Mouse (Mus musculus) E14TG2a.4 (cell line): ENCODE measurements at regions not wholly inside any gene's neighbourhood (a gene's known extent, or its start where the extent isn't known, plus 50 kb on each side); places are given as distances from the start of the nearest gene placed in this dataset.

ENCODE experiments used
- H3K27me3 ChIP-seq: 2 replicates; pipeline ENCODE4 v1.6.1; 2014; ENCODE audit warnings: low read length, control low read depth; ENCODE audit not compliant: insufficient read depth
- H3K36me3 ChIP-seq: 2 replicates; pipeline ENCODE4 v1.6.1; 2014; ENCODE audit warnings: low read length, control low read depth; ENCODE audit not compliant: insufficient read depth
- H3K4me1 ChIP-seq: replicated peaks from 2 replicates; pipeline ENCODE4 v1.6.1; 2014; ENCODE audit warnings: low read depth, low read length, control low read depth
- H3K4me3 ChIP-seq: replicated peaks from 2 replicates; pipeline ENCODE4 v1.5.1; 2014; ENCODE audit warnings: mild to moderate bottlenecking, low read length
- H3K9me3 ChIP-seq: 2 replicates; pipeline ENCODE4 v1.6.1; 2014; ENCODE audit warnings: low read length, control low read depth
- CTCF ChIP-seq: conservative IDR thresholded peaks from 2 replicates; pipeline ENCODE4 v1.5.1; 2014; ENCODE audit warnings: low read length
- NANOG ChIP-seq: IDR thresholded peaks from 2 replicates; pipeline ENCODE4 v1.6.1; 2014; ENCODE audit warnings: borderline replicate concordance, low read length, mixed read lengths
- POU5F1 ChIP-seq: IDR thresholded peaks from 2 replicates; pipeline ENCODE4 v1.6.1; 2014; ENCODE audit warnings: low read length, borderline replicate concordance

- Histone ChIP-seq H3K9me3 (peaks cover 3% of the 10 kb centered on the region; the same call in 1 of the 2 replicates), H3K36me3 (no peaks in the 10 kb centered on the region), H3K27me3 (no peaks in the 10 kb centered on the region), H3K4me1 (no peaks in the 10 kb centered on the region), H3K4me3 (no peak overlapping the region)
- TF ChIP-seq POU5F1: no peak
- TF ChIP-seq NANOG: no peak
- no peak for TF ChIP-seq CTCF
These were observed 661.7 kb upstream of the Lrrn3 start for GRCm38 (mm10) chr12:42147971-42148370.

- TF ChIP-seq CTCF (no peak), NANOG (no peak), POU5F1 (no peak)
- H3K4me3 ChIP-seq: no peak overlapping the region
- H3K27me3 ChIP-seq: no peaks in the 10 kb centered on the region
- H3K9me3 ChIP-seq: peaks cover 57% of the 10 kb centered on the region
- no peaks in the 10 kb centered on the region; the same call in 1 of the 2 replicates for H3K36me3 ChIP-seq
- no peaks in the 10 kb centered on the region for H3K4me1 ChIP-seq
These were observed 652.6 kb upstream of the Lrrn3 start for GRCm38 (mm10) chr12:42138694-42139442.

- peaks cover 57% of the 10 kb centered on the region for H3K9me3 ChIP-seq
- H3K4me3 ChIP-seq: no peak overlapping the region
- no peaks in the 10 kb centered on the region for H3K27me3 ChIP-seq
- H3K36me3 ChIP-seq: no peaks in the 10 kb centered on the region; the same call in 1 of the 2 replicates
- TF ChIP-seq NANOG: no peak
- TF ChIP-seq POU5F1: no peak
- TF ChIP-seq CTCF: no peak
- no peaks in the 10 kb centered on the region for H3K4me1 ChIP-seq
These were observed 651.9 kb upstream of the Lrrn3 start for GRCm38 (mm10) chr12:42138177-42138576.

GRCm38 (mm10) chr12:42137764-42138163 is 651.5 kb upstream of the Lrrn3 start:
- peaks cover 57% of the 10 kb centered on the region for H3K9me3 ChIP-seq
- H3K4me3 ChIP-seq: no peak overlapping the region
- no peaks in the 10 kb centered on the region for H3K27me3 ChIP-seq
- TF ChIP-seq NANOG (no peak), POU5F1 (no peak), CTCF (no peak)
- H3K36me3 ChIP-seq: no peaks in the 10 kb centered on the region; the same call in 1 of the 2 replicates
- H3K4me1 ChIP-seq: no peaks in the 10 kb centered on the region

GRCm38 (mm10) chr12:42100189-42100588 is 614.0 kb upstream of the Lrrn3 start:
- Histone ChIP-seq H3K36me3 (no peaks in the 10 kb centered on the region), H3K9me3 (no peaks in the 10 kb centered on the region), H3K4me1 (no peaks in the 10 kb centered on the region), H3K27me3 (no peaks in the 10 kb centered on the region), H3K4me3 (no peak overlapping the region)
- no peak for TF ChIP-seq POU5F1
- TF ChIP-seq CTCF: no peak
- TF ChIP-seq NANOG: no peak

GRCm38 (mm10) chr12:42070401-42070800 is 584.2 kb upstream of the Lrrn3 start:
- H3K27me3 ChIP-seq: no peaks in the 10 kb centered on the region
- no peaks in the 10 kb centered on the region for H3K36me3 ChIP-seq
- H3K4me3 ChIP-seq: no peak overlapping the region
- no peaks in the 10 kb centered on the region for H3K9me3 ChIP-seq
- TF ChIP-seq CTCF (no peak), POU5F1 (no peak), NANOG (no peak)
- H3K4me1 ChIP-seq: no peaks in the 10 kb centered on the region

GRCm38 (mm10) chr12:42063745-42064144 is 577.5 kb upstream of the Lrrn3 start:
- no peaks in the 10 kb centered on the region for H3K9me3 ChIP-seq
- H3K4me1 ChIP-seq: no peaks in the 10 kb centered on the region
- TF ChIP-seq NANOG (no peak), CTCF (no peak), POU5F1 (no peak)
- no peaks in the 10 kb centered on the region for H3K36me3 ChIP-seq
- H3K27me3 ChIP-seq: no peaks in the 10 kb centered on the region
- no peak overlapping the region for H3K4me3 ChIP-seq

GRCm38 (mm10) chr12:42049056-42049455 is 562.8 kb upstream of the Lrrn3 start:
- H3K4me3 ChIP-seq: no peak overlapping the region
- no peaks in the 10 kb centered on the region for H3K9me3 ChIP-seq
- no peaks in the 10 kb centered on the region for H3K4me1 ChIP-seq
- H3K27me3 ChIP-seq: no peaks in the 10 kb centered on the region
- H3K36me3 ChIP-seq: no peaks in the 10 kb centered on the region
- TF ChIP-seq NANOG: no peak
- TF ChIP-seq CTCF: no peak
- TF ChIP-seq POU5F1: no peak

GRCm38 (mm10) chr12:42027874-42028273 is 541.6 kb upstream of the Lrrn3 start:
- Histone ChIP-seq H3K27me3 (no peaks in the 10 kb centered on the region), H3K36me3 (no peaks in the 10 kb centered on the region), H3K9me3 (peaks cover 6% of the 10 kb centered on the region), H3K4me3 (no peak overlapping the region), H3K4me1 (0 out of 2 replicates have a peak, but pooled peaks cover under 1% of the 10 kb centered on the region)
- TF ChIP-seq POU5F1 (no peak), NANOG (no peak), CTCF (no peak)
